Mouse (Mus musculus) testis, adult 10 weeks (tissue): ENCODE data around the gene Metap1d. TPM values are rescaled to one million over a fixed set of nuclear protein-coding genes. Genes with fewer than 3 reads are reported as not detected.

ENCODE experiments used
- polyA plus RNA-seq: library from polyadenylated mRNA; stranded (reverse); fragments of 350-450 nt; fragmentation: Illumina TruSeq; extraction: RNeasy Lipid Tissue Mini Kit (QIAGEN cat#74804); gene quantifications from one replicate; pipeline ENCODE4 v1.2.3, GENCODE M21; 2014; ENCODE audit warnings: low read depth, low replicate concordance

Metap1d gene
- polyA plus RNA-seq = 9.4 TPM

DNA sequence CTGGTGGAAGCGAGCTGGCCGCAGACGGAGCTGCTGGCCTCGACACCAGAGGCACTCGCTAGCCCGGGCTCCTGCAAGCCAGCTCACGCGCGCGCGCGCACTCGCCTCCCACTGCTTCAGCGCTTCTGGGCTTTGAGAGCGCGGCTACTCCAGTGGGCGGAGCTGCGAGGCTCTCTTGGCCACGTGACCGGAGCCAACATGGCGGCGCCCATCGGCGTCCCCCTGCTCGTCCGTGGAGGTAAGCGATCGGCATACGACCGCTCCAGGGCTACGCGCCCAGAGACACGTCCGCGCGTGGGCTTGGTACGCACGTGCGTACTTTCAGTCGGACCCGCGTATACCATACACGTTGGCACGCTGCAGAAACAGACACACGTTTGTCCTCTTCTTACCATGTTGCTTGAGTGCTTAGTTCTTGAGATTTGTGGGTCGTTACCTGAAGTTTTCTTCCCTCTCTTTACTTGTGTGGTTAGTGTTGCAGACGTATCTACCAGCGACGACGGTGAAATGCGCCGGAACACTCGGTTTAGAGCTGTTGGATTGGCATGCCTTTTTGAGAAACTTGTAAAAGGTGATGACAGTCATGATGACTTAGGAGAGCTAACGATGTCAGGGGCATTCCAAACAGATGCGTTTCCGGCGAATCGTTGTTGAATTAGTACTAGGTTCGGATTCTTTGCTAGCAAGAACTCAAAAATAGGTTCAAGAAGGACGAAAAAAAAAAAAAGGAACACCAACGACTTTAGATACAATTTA is at the start of gene Metap1d:
Gene Metap1d, plus strand, starts transcription at position 116 of the 756 bp plus-strand sequence.

GRCm38 (mm10) chr2:71528014-71528713 is 75.1 kb downstream of the Metap1d start, which contains the start of gene Dlx1:
Gene Dlx1 (plus strand): TSS chr2:71528113.

DNA sequence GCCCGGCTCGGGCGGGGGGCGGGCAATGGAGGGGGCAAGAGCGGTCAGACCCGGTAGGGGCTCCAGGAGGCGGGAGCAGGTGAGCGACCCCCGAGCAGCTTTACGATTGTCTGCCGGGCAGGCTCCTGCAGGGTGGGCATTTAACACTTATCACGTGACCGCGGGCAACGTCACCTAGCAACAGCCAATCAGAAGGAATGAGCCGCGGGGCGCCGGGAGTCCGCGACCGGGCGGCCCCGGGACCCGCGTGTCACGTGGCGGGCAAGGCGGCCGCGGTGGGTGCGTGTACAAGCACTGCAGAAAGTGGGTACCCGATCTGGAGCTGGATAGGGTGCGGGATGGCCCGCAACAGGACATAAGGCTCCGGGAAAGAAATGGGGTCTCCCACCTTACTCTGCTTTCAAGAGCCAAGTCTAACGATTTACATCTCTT is 93.6 kb downstream of the Metap1d start, which contains the start of gene Dlx2:
Gene Dlx2, minus strand, starts transcription at position 115 of the 432 bp plus-strand sequence.

Other genes with a start within 250 kb of the Metap1d start
- gene Dync1i2, start 241.6 kb upstream of the Metap1d start, polyA plus RNA-seq = 231 TPM
- 0.85 TPM for gene Slc25a12, start 85.5 kb upstream of the Metap1d start, polyA plus RNA-seq
- 158 TPM for gene Hat1, start 64.3 kb upstream of the Metap1d start, polyA plus RNA-seq
- gene Dlx1, start 74.8 kb downstream of the Metap1d start, polyA plus RNA-seq = 0.48 TPM
- not detected for gene Dlx2, start 93.5 kb downstream of the Metap1d start, polyA plus RNA-seq